Mouse (Mus musculus): ENCODE measurements at regions not wholly inside any gene's neighbourhood (a gene's known extent, or its start where the extent isn't known, plus 50 kb on each side); places are given as distances from the start of the nearest gene placed in this dataset.

DNA sequence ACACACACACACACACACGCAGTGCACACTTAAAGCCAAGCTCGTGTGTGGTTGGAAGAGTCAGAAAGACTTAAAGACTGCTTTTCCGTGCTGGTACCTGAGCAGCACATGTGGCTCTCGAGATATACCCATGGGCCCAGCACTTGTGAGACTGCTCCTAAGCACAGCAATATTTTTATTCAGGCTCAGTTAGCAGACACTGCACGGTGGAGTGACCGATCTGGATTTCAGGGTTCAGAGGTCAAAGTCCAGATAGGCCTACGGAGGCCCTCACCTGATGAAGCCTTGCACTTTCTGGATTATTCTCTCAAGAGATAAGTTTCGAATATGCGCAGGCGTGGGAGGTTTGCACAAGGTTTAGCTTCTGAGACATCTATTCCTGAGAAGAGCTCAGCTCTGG, 167.0 kb upstream of the A230072I06Rik start:
- TF ChIP-seq CTCF (IDR thresholded peaks at IDR 0.05) (no peak), EP300 (IDR thresholded peaks at IDR 0.05) (no peak)
- Histone ChIP-seq H3K4me2 (replicated peaks; ENCODE audit: low read depth, low read length) (no peak overlapping the region), H3K4me1 (ENCODE audit: insufficient read depth, low read depth, low read length) (no peaks in the 10 kb centered on the region), H3K36me3 (ENCODE audit: insufficient read depth, low read length) (no peaks in the 10 kb centered on the region), H3K27me3 (replicated peaks; ENCODE audit: insufficient read depth, low read length) (no peaks in the 10 kb centered on the region), H3K9me3 (ENCODE audit: low read length) (no peaks in the 10 kb centered on the region), H3K4me3 (ENCODE audit: low read depth, low read length) (no peak overlapping the region), H3K27ac (ENCODE audit: low read length) (no peak overlapping the region), H3K9ac (replicated peaks; ENCODE audit: low read depth) (no peak overlapping the region)
- ATAC-seq (no peak), DNase-seq (ENCODE audit: low spot score) (no peak)
- 79% methylated on average over 10 of the region's 10 CpGs for WGBS

- H3K36me3 ChIP-seq (ENCODE audit: insufficient read depth, low read length) = no peaks in the 10 kb centered on the region
- 0 out of 2 replicates have a peak overlapping the region, but pooled peaks have one; percentile 20 for H3K27ac ChIP-seq (ENCODE audit: low read length)
- ATAC-seq (peak; percentile 79), DNase-seq (ENCODE audit: low spot score) (peak; percentile 15)
- H3K4me3 ChIP-seq (ENCODE audit: low read depth, low read length) = no peak overlapping the region
- H3K9me3 ChIP-seq (ENCODE audit: low read length) = no peaks in the 10 kb centered on the region
- H3K27me3 ChIP-seq (replicated peaks; ENCODE audit: insufficient read depth, low read length) = no peaks in the 10 kb centered on the region
- no peaks in the 10 kb centered on the region for H3K4me1 ChIP-seq (ENCODE audit: insufficient read depth, low read depth, low read length)
- WGBS = 15% methylated on average over 8 of the region's 8 CpGs
- peak; percentile 49; the same call in 1 of the 2 replicates for TF ChIP-seq EP300 (IDR thresholded peaks at IDR 0.05)
- TF ChIP-seq CTCF (IDR thresholded peaks at IDR 0.05) = no peak
- H3K9ac ChIP-seq (replicated peaks; ENCODE audit: low read depth) = no peak overlapping the region
- no peak overlapping the region for H3K4me2 ChIP-seq (replicated peaks; ENCODE audit: low read depth, low read length)
Observed at GRCm38 (mm10) chr8:12113023-12113422, 165.6 kb upstream of the A230072I06Rik start.

GRCm38 (mm10) chr8:12126374-12127001, 152.1 kb upstream of the A230072I06Rik start:
- no peak for ATAC-seq
- no peak for DNase-seq (ENCODE audit: low spot score)

GRCm38 (mm10) chr8:12127106-12127800, 151.4 kb upstream of the A230072I06Rik start:
- 21% methylated on average over 14 of the region's 14 CpGs for WGBS
- no peak overlapping the region for H3K27ac ChIP-seq (ENCODE audit: low read length)
- peak; percentile 68 for ATAC-seq
- TF ChIP-seq EP300 (IDR thresholded peaks at IDR 0.05) (0 out of 2 replicates have a peak, but pooled peaks have one; percentile 12), CTCF (IDR thresholded peaks at IDR 0.05) (no peak)
- H3K9ac ChIP-seq (replicated peaks; ENCODE audit: low read depth) = no peak overlapping the region
- DNase-seq (ENCODE audit: low spot score) = peak; percentile 25
- H3K9me3 ChIP-seq (ENCODE audit: low read length) = no peaks in the 10 kb centered on the region
- H3K4me1 ChIP-seq (ENCODE audit: insufficient read depth, low read depth, low read length) = no peaks in the 10 kb centered on the region
- no peaks in the 10 kb centered on the region for H3K27me3 ChIP-seq (replicated peaks; ENCODE audit: insufficient read depth, low read length)
- no peaks in the 10 kb centered on the region for H3K36me3 ChIP-seq (ENCODE audit: insufficient read depth, low read length)
- no peak overlapping the region for H3K4me3 ChIP-seq (ENCODE audit: low read depth, low read length)
- no peak overlapping the region for H3K4me2 ChIP-seq (replicated peaks; ENCODE audit: low read depth, low read length)

More at GRCm38 (mm10) chr8:12126374-12127001, 152.1 kb upstream of the A230072I06Rik start:
- H3K27ac ChIP-seq (ENCODE audit: low read length) = no peak overlapping the region
- no peak overlapping the region for H3K4me3 ChIP-seq (ENCODE audit: low read depth, low read length)
- no peaks in the 10 kb centered on the region for H3K27me3 ChIP-seq (replicated peaks; ENCODE audit: insufficient read depth, low read length)
- no peak overlapping the region for H3K4me2 ChIP-seq (replicated peaks; ENCODE audit: low read depth, low read length)
- TF ChIP-seq CTCF (IDR thresholded peaks at IDR 0.05) = no peak
- TF ChIP-seq EP300 (IDR thresholded peaks at IDR 0.05) = no peak
- H3K4me1 ChIP-seq (ENCODE audit: insufficient read depth, low read depth, low read length) = no peaks in the 10 kb centered on the region
- no peaks in the 10 kb centered on the region for H3K9me3 ChIP-seq (ENCODE audit: low read length)
- no peaks in the 10 kb centered on the region for H3K36me3 ChIP-seq (ENCODE audit: insufficient read depth, low read length)
- WGBS = 53% methylated on average over 11 of the region's 11 CpGs
- no peak overlapping the region for H3K9ac ChIP-seq (replicated peaks; ENCODE audit: low read depth)

- ATAC-seq = no peak; the same call in 1 of the 2 replicates
- H3K36me3 ChIP-seq (ENCODE audit: insufficient read depth, low read length) = no peaks in the 10 kb centered on the region
- TF ChIP-seq EP300 (IDR thresholded peaks at IDR 0.05) (no peak), CTCF (IDR thresholded peaks at IDR 0.05) (no peak)
- no peak overlapping the region for H3K4me3 ChIP-seq (ENCODE audit: low read depth, low read length)
- no peak overlapping the region for H3K9ac ChIP-seq (replicated peaks; ENCODE audit: low read depth)
- H3K27me3 ChIP-seq (replicated peaks; ENCODE audit: insufficient read depth, low read length) = no peaks in the 10 kb centered on the region
- H3K9me3 ChIP-seq (ENCODE audit: low read length) = no peaks in the 10 kb centered on the region
- no peak overlapping the region for H3K4me2 ChIP-seq (replicated peaks; ENCODE audit: low read depth, low read length)
- no peaks in the 10 kb centered on the region for H3K4me1 ChIP-seq (ENCODE audit: insufficient read depth, low read depth, low read length)
- WGBS = 21% methylated on average over 4 of the region's 4 CpGs
- no peak for DNase-seq (ENCODE audit: low spot score)
- no peak overlapping the region for H3K27ac ChIP-seq (ENCODE audit: low read length)
Observed at GRCm38 (mm10) chr8:12127801-12128490, 150.7 kb upstream of the A230072I06Rik start.

- Histone ChIP-seq H3K4me1 (ENCODE audit: insufficient read depth, low read depth, low read length) (no peaks in the 10 kb centered on the region), H3K27me3 (replicated peaks; ENCODE audit: insufficient read depth, low read length) (no peaks in the 10 kb centered on the region), H3K4me3 (ENCODE audit: low read depth, low read length) (no peak overlapping the region), H3K36me3 (ENCODE audit: insufficient read depth, low read length) (no peaks in the 10 kb centered on the region), H3K9ac (replicated peaks; ENCODE audit: low read depth) (no peak overlapping the region), H3K27ac (ENCODE audit: low read length) (no peak overlapping the region), H3K4me2 (replicated peaks; ENCODE audit: low read depth, low read length) (no peak overlapping the region), H3K9me3 (ENCODE audit: low read length) (no peaks in the 10 kb centered on the region)
- WGBS = 58% methylated on average over 5 of the region's 5 CpGs
- DNase-seq (ENCODE audit: low spot score) (no peak), ATAC-seq (no peak)
- TF ChIP-seq EP300 (IDR thresholded peaks at IDR 0.05) (no peak), CTCF (IDR thresholded peaks at IDR 0.05) (no peak)
Observed at GRCm38 (mm10) chr8:12130591-12130990, 148.0 kb upstream of the A230072I06Rik start.
